Mouse (Mus musculus): ENCODE data around the gene Phactr1. TPM values are rescaled to one million over a fixed set of nuclear protein-coding genes. Genes with fewer than 3 reads are reported as not detected.

Gene Phactr1
- 100 to 1,000 TPM; 441 to 504 TPM for total RNA-seq (2021)
- long read RNA-seq, experiment 1, partial matches to known transcripts, result 102 of 198 reads
- long read RNA-seq, experiment 1, other reads (novel, unspliced or antisense), result 91 of 198 reads
- long read RNA-seq, experiment 2, transcript Phactr1-206 (13 exons, 2,056 nt), result major isoform, 5 of 126 reads
- long read RNA-seq, experiment 2, partial matches to known transcripts, result 49 of 126 reads
- long read RNA-seq, experiment 2, other reads (novel, unspliced or antisense), result 71 of 126 reads

GRCm38 (mm10) chr13:42680391-42680994 lies at the start of gene Phactr1:
TSS of gene Phactr1 (plus strand) at chr13:42680623.
- DNase-seq (ENCODE audit: low spot score in 2 of 2), result peak in 1 of 2 experiments; percentile 13

- DNase-seq (ENCODE audit: low spot score in 2 of 2), result no peak
Measured at GRCm38 (mm10) chr13:42634908-42635307, 45.5 kb upstream of the Phactr1 start.

GRCm38 (mm10) chr13:42650228-42650627 lies 30.2 kb upstream of the Phactr1 start:
- no peak for DNase-seq (ENCODE audit: low spot score in 2 of 2)

- DNase-seq (ENCODE audit: low spot score in 2 of 2), result no peak
Measured at GRCm38 (mm10) chr13:42656643-42657315, 23.6 kb upstream of the Phactr1 start.

- DNase-seq (ENCODE audit: low spot score in 2 of 2), result peak; percentile 29 to 50
Measured at GRCm38 (mm10) chr13:42671651-42672290, 8.7 kb upstream of the Phactr1 start.

GRCm38 (mm10) chr13:42681299-42681698 lies 876 bp downstream of the Phactr1 start:
- peak; percentile 44 to 60 for DNase-seq (ENCODE audit: low spot score in 2 of 2)

- DNase-seq (ENCODE audit: low spot score in 2 of 2), result peak; percentile 85 to 92
Measured at GRCm38 (mm10) chr13:42684181-42684580, 3.8 kb downstream of the Phactr1 start.

GRCm38 (mm10) chr13:42692233-42692632 lies 11.8 kb downstream of the Phactr1 start:
- DNase-seq (ENCODE audit: low spot score in 2 of 2), result no peak

GRCm38 (mm10) chr13:42696641-42697040 lies 16.2 kb downstream of the Phactr1 start:
- DNase-seq (ENCODE audit: low spot score in 2 of 2), result peak; percentile 74 to 84

GRCm38 (mm10) chr13:42709148-42709547 lies 28.7 kb downstream of the Phactr1 start:
- no peak for DNase-seq (ENCODE audit: low spot score in 2 of 2)

GRCm38 (mm10) chr13:42709611-42710331 lies 29.3 kb downstream of the Phactr1 start:
- peak in 1 of 2 experiments; percentile 34 for DNase-seq (ENCODE audit: low spot score in 2 of 2)

GRCm38 (mm10) chr13:42711510-42711909 lies 31.1 kb downstream of the Phactr1 start:
- no peak for DNase-seq (ENCODE audit: low spot score in 2 of 2)

- DNase-seq (ENCODE audit: low spot score in 2 of 2), result no peak
Measured at GRCm38 (mm10) chr13:42719401-42719800, 39.0 kb downstream of the Phactr1 start.

- DNase-seq (ENCODE audit: low spot score in 2 of 2), result no peak
Measured at GRCm38 (mm10) chr13:42720135-42720534, 39.7 kb downstream of the Phactr1 start.

GRCm38 (mm10) chr13:42720648-42721047 lies 40.2 kb downstream of the Phactr1 start:
- no peak for DNase-seq (ENCODE audit: low spot score in 2 of 2)

- no peak for DNase-seq (ENCODE audit: low spot score in 2 of 2)
Measured at GRCm38 (mm10) chr13:42724011-42724410, 43.6 kb downstream of the Phactr1 start.

GRCm38 (mm10) chr13:42725709-42726231 lies 45.3 kb downstream of the Phactr1 start:
- no peak for DNase-seq (ENCODE audit: low spot score in 2 of 2)

- DNase-seq (ENCODE audit: low spot score in 2 of 2), result no peak
Measured at GRCm38 (mm10) chr13:42737486-42737885, 57.1 kb downstream of the Phactr1 start.

- DNase-seq (ENCODE audit: low spot score in 2 of 2), result no peak
Measured at GRCm38 (mm10) chr13:42738152-42738551, 57.7 kb downstream of the Phactr1 start.

GRCm38 (mm10) chr13:42742226-42742625 lies 61.8 kb downstream of the Phactr1 start:
- DNase-seq (ENCODE audit: low spot score in 2 of 2), result no peak

GRCm38 (mm10) chr13:42744467-42744866 lies 64.0 kb downstream of the Phactr1 start:
- DNase-seq (ENCODE audit: low spot score in 2 of 2), result peak in 1 of 2 experiments; percentile 58

All from left cerebral cortex, adult 18-20 months (tissue).